Mouse (Mus musculus) kidney, adult 9 months (tissue): ENCODE results near the gene Ublcp1.

Source experiments
- DNase-seq: peaks from one replicate; pipeline ENCODE4 v3.0.0; 2022

The Ublcp1 gene

DNA sequence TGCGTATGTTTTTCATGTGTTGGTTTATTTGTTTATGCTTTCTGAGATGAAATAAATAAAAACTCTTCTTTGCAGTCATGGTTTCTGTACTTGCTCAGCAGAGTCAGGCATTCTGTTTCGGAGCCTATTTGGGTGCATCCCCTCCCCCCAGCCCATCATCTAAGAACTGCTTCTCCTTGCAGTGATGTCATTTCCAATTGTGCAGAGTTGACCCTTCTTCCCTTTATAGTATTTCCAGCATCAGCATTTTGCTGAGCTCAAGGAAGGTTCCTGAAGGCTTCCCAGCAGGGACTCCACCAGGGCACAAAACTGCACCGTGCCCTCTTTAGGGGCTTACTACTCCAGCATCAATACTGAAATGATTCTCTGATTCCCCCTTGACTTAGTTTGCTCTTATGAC, 55.7 kb downstream of the Ublcp1 start:
- no peak for DNase-seq

DNA sequence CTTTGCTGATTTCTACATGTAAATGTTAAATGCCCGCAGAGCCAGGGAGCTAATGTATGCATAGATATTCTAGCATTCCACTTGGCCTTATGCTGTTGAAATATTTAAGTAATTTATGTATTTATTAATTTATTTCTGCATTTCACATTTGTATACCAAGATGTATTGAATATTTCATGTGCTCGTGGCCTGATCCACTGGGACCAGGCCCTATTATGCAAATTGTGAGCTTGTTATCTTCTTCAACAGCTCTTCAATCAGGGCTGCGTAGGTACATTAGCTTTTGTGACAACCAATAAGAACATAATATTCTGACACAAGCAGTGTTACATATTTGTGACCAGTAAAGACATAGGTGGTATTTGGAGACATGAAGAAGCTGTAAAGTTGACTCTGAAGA, 56.9 kb downstream of the Ublcp1 start:
- DNase-seq = no peak

DNA sequence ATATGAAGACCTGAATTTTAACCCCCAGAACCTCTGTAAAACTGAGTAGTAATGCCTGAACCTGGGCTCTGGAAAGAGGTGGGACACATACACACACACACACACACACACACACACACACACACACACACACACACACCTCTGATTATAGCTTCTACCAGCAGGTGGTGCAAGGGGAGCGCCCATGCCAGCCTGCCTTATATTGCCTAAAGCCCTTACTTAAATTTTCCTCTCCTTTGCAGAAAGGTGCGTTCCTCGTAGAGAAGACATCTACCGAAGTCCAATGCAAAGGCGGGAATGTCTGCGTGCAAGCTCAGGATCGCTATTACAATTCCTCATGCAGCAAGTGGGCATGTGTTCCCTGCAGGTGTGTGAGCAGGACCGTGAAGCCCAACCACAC, 58.0 kb downstream of the Ublcp1 start:
- peak; percentile 23 for DNase-seq

DNA sequence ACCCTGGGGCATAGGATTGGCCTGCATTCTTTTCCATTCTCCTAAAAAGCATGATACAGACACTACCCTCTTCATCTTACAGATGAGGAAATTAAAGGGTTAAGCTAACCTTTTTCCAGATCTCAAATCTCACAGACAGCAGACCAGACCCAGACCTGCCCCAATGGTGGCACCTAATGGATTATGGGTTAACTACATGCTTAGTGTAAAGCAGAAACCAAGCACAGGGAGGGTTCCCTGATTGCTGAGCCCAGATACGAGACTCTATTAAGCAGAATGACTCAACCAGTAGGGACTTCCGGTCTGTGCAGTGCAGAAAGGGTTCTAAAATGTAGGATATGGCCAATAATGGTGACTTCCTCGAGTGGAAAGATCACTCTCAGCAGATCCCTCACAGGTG, 59.9 kb downstream of the Ublcp1 start:
- no peak for DNase-seq

DNA sequence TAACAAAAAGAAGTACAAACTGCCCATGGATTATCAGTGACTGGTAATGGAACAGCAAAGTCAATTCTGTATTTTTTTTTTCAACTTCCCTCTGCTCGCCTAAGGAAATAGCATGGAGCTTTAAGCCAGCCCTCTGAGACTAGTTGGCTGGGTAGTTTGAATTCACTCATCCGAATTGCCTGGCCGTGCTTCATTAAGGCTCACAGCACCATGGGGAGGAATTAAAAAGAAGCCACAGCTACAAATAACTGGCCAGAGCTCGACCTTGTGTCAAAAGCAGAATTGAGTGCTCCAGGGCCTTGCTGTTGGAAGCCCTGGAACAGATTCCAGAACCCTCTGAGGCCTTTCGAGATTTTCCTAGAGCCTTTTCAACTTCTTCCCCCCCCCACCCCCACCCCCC, 61.7 kb downstream of the Ublcp1 start:
- no peak for DNase-seq

DNA sequence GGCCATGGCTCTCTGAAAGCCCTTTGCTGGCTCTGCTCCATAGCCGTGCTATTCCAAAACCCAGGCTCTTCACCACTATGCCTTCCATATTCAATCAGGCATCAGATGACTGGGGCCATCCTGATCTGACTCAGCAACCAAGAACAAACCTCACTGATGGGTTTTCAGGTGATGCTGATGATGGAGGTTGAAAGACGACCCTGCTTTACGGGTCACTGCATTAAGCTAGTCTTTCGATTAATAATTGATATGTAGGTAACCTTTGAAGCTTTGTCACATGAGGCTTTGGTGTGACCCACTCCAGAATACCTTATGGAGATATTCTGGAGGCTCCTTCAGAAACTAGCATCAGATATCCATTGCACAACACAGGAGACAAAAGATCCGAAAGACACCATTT, 63.8 kb downstream of the Ublcp1 start:
- DNase-seq = peak; percentile 77

DNA sequence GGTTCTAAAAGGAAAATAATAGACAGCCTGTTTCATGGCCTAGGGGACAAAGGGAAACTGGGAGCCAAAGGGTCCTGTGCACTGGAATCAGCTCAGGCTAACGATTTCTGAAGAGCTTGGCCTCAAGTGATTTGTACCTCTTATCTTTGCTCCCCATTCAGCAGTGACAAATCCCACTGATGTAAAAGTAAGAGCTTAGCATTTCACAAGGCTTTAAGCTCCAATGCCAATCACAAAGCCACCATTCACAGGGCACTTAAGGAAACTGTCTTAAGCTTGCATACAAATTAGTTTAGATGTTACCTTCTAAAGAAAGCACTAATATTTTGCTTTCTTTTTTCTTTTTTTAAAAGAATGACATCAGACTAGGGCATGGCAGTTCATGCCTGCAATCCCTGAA, 64.3 kb downstream of the Ublcp1 start:
- peak; percentile 18 for DNase-seq

DNA sequence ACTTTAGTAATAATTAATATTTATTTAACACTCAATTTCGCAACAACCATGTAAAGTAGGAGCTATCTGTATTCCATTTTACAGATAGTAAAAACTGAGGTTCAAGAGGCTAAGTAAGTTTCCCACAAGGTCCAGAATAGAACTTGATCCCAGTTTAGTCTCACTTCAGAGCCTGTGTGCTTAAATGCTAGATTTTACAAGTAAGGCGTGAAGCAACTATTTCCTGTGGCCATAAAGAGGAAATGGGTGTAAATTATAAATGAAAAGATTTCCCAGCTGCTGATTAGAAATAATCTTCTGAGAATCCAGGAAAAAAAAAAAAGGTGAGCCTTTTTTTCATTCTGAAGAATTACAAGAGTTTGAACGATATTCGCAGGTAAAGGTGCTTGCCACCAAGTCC, 65.2 kb downstream of the Ublcp1 start:
- no peak for DNase-seq
